Mouse (Mus musculus): ENCODE measurements at regions not wholly inside any gene's neighbourhood (a gene's known extent, or its start where the extent isn't known, plus 50 kb on each side); places are given as distances from the start of the nearest gene placed in this dataset.

DNA sequence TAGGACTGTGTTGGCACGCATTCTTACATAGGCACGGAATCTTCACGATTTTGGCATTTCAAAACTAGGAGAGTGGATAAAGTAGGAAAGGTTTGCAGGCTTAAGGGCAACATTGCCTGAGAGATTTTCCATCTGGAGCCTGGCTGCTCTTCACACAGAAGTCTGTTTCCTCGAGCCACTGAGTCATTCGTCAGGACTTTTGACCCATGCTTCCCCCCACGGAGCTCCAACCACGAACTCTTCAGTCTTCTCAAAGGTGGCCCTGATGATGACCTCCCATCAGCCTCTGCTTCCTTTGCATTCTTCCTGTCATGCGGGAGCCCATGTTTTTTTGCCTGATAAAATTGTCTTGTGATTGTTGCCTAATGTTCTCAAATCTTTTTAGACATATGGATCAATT, 365.5 kb upstream of the Slc35b3 start:
- Histone ChIP-seq H3K36me3 (ENCODE audit: insufficient read depth, low read length) (no peaks in the 10 kb centered on the region), H3K9me3 (ENCODE audit: low read length) (no peaks in the 10 kb centered on the region), H3K27me3 (ENCODE audit: insufficient read depth, low read length) (no peaks in the 10 kb centered on the region), H3K4me1 (ENCODE audit: insufficient read depth, low read length) (no peaks in the 10 kb centered on the region), H3K27ac (no peak overlapping the region), H3K9ac (replicated peaks; ENCODE audit: low read length) (no peak overlapping the region), H3K4me3 (ENCODE audit: low read length) (no peak overlapping the region), H3K4me2 (ENCODE audit: low read depth, low read length) (no peak overlapping the region)
- ATAC-seq (no peak), DNase-seq (ENCODE audit: low spot score) (no peak)
- WGBS, result 75% methylated on average over 8 of the region's 8 CpGs
- TF ChIP-seq CTCF (IDR thresholded peaks at IDR 0.05; ENCODE audit: low read depth), result no peak

DNA sequence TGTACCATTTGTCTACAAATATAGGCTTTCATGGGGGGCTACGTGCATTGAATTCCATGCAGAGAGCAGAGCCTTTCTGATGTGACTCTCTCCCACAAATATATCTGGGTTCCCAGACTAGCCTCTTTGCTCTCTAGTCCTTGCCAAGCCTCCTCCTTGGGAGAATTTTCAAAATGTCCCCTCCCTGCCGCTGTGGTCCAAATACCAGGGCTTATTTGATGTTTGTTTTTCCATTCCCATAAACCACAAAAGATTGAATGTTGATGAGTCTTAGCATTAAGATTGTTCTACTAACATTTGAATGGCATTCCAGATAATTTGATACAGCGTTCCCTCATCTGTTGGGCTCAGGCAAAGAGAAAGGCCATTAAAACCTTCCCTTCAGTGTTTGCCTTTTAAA, 360.4 kb upstream of the Slc35b3 start:
- DNase-seq (ENCODE audit: low spot score) (no peak), ATAC-seq (no peak)
- H3K4me3 ChIP-seq (ENCODE audit: low read length), result no peak overlapping the region
- H3K9ac ChIP-seq (replicated peaks; ENCODE audit: low read length), result no peak overlapping the region
- no peaks in the 10 kb centered on the region for H3K27me3 ChIP-seq (ENCODE audit: insufficient read depth, low read length)
- no peaks in the 10 kb centered on the region for H3K36me3 ChIP-seq (ENCODE audit: insufficient read depth, low read length)
- TF ChIP-seq CTCF (IDR thresholded peaks at IDR 0.05; ENCODE audit: low read depth), result no peak
- H3K27ac ChIP-seq, result no peak overlapping the region
- H3K4me2 ChIP-seq (ENCODE audit: low read depth, low read length), result no peak overlapping the region
- 90% methylated on average over 3 of the region's 3 CpGs for WGBS
- no peaks in the 10 kb centered on the region for H3K4me1 ChIP-seq (ENCODE audit: insufficient read depth, low read length)
- no peaks in the 10 kb centered on the region for H3K9me3 ChIP-seq (ENCODE audit: low read length)

GRCm38 (mm10) chr13:39309758-39310157, 349.1 kb upstream of the Slc35b3 start:
- Histone ChIP-seq H3K27ac (no peak overlapping the region), H3K4me1 (ENCODE audit: insufficient read depth, low read length) (no peaks in the 10 kb centered on the region), H3K27me3 (ENCODE audit: insufficient read depth, low read length) (no peaks in the 10 kb centered on the region), H3K4me2 (ENCODE audit: low read depth, low read length) (no peak overlapping the region), H3K4me3 (ENCODE audit: low read length) (no peak overlapping the region), H3K36me3 (ENCODE audit: insufficient read depth, low read length) (no peaks in the 10 kb centered on the region), H3K9me3 (ENCODE audit: low read length) (no peaks in the 10 kb centered on the region), H3K9ac (replicated peaks; ENCODE audit: low read length) (no peak overlapping the region)
- no peak for TF ChIP-seq CTCF (IDR thresholded peaks at IDR 0.05; ENCODE audit: low read depth)
- no peak for ATAC-seq
- WGBS, result 87% methylated on average over 5 of the region's 5 CpGs
- DNase-seq (ENCODE audit: low spot score), result no peak

DNA sequence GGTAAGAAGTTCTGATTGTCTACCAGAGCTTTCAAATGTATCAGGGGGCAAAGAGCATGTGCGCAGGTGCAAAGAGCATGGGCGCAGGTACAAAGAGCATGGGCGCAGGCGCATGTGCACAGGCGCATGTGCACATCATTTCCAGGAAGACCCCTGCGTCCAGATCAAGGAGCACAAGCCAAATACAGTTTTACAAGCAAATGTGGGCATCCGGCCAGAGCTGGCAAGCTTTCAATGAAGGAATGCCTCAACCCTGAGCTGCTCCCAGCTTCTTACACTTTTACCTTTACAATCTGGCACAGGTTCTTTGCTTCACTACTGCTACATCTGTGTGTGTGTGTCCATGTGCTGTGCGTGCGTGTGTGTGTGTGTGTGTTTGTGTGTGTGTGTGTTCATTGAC, 347.2 kb upstream of the Slc35b3 start:
- no peak overlapping the region for H3K4me3 ChIP-seq (ENCODE audit: low read length)
- peak; percentile 52 for DNase-seq (ENCODE audit: low spot score)
- no peak for TF ChIP-seq CTCF (IDR thresholded peaks at IDR 0.05; ENCODE audit: low read depth)
- no peaks in the 10 kb centered on the region for H3K4me1 ChIP-seq (ENCODE audit: insufficient read depth, low read length)
- WGBS, result 75% methylated on average over 9 of the region's 9 CpGs
- H3K27ac ChIP-seq, result no peak overlapping the region
- H3K27me3 ChIP-seq (ENCODE audit: insufficient read depth, low read length), result no peaks in the 10 kb centered on the region
- H3K9me3 ChIP-seq (ENCODE audit: low read length), result no peaks in the 10 kb centered on the region
- no peak overlapping the region for H3K9ac ChIP-seq (replicated peaks; ENCODE audit: low read length)
- no peaks in the 10 kb centered on the region for H3K36me3 ChIP-seq (ENCODE audit: insufficient read depth, low read length)
- no peak overlapping the region for H3K4me2 ChIP-seq (ENCODE audit: low read depth, low read length)
- ATAC-seq, result no peak

DNA sequence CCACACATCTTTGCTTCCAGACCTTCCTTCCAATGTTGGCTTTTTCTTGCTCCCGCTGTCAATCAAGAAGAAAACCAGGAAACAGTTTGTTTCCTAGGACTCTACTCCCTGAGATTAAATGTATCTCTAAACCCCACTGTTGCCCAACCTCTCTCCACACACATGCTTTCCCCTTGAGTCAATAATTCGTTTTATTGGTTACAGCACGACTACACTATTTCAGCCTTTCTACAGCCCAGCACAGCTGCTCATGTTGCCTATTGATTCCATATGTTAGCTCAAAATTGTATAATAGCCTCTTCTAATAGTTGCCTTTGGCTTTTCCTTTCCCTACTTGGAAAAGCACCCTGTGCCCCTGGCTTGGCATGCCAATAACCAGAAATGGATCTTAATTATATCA, 346.2 kb upstream of the Slc35b3 start:
- no peak for TF ChIP-seq CTCF (IDR thresholded peaks at IDR 0.05; ENCODE audit: low read depth)
- Histone ChIP-seq H3K27me3 (ENCODE audit: insufficient read depth, low read length) (no peaks in the 10 kb centered on the region), H3K4me1 (ENCODE audit: insufficient read depth, low read length) (no peaks in the 10 kb centered on the region), H3K4me3 (ENCODE audit: low read length) (no peak overlapping the region), H3K9me3 (ENCODE audit: low read length) (no peaks in the 10 kb centered on the region), H3K27ac (no peak overlapping the region), H3K4me2 (ENCODE audit: low read depth, low read length) (no peak overlapping the region), H3K9ac (replicated peaks; ENCODE audit: low read length) (no peak overlapping the region), H3K36me3 (ENCODE audit: insufficient read depth, low read length) (no peaks in the 10 kb centered on the region)
- WGBS, result 88% methylated on average over 3 of the region's 3 CpGs
- DNase-seq (ENCODE audit: low spot score) (no peak), ATAC-seq (no peak)

DNA sequence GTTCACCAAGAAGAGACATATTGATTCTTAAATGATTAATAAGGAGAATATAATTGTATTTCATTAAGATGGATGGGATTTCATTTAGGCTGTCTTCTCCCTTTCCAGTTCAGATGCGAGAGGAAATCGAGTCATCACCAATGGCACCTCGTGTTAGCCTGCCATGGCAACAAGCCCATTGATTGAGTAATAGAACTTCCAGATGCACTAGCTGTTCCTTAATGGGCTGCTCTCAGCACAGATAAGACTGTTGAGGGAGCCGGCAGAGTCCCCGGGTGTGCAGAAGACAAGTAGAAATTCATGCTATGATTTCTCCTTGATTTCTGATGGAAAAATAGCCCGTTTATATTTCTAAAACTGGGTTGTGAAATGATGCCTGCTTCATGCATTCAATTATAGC, 336.5 kb upstream of the Slc35b3 start:
- Histone ChIP-seq H3K9me3 (ENCODE audit: low read length) (no peaks in the 10 kb centered on the region), H3K4me1 (ENCODE audit: insufficient read depth, low read length) (no peaks in the 10 kb centered on the region), H3K4me3 (ENCODE audit: low read length) (no peak overlapping the region), H3K9ac (replicated peaks; ENCODE audit: low read length) (no peak overlapping the region), H3K4me2 (ENCODE audit: low read depth, low read length) (no peak overlapping the region), H3K36me3 (ENCODE audit: insufficient read depth, low read length) (no peaks in the 10 kb centered on the region), H3K27me3 (ENCODE audit: insufficient read depth, low read length) (no peaks in the 10 kb centered on the region), H3K27ac (no peak overlapping the region)
- 71% methylated on average over 6 of the region's 6 CpGs for WGBS
- no peak for TF ChIP-seq CTCF (IDR thresholded peaks at IDR 0.05; ENCODE audit: low read depth)
- DNase-seq (ENCODE audit: low spot score), result no peak
- ATAC-seq, result no peak

- Histone ChIP-seq H3K27ac (no peak overlapping the region), H3K36me3 (ENCODE audit: insufficient read depth, low read length) (no peaks in the 10 kb centered on the region), H3K9ac (replicated peaks; ENCODE audit: low read length) (no peak overlapping the region), H3K4me3 (ENCODE audit: low read length) (no peak overlapping the region), H3K4me1 (ENCODE audit: insufficient read depth, low read length) (no peaks in the 10 kb centered on the region), H3K4me2 (ENCODE audit: low read depth, low read length) (no peak overlapping the region), H3K9me3 (ENCODE audit: low read length) (no peaks in the 10 kb centered on the region), H3K27me3 (ENCODE audit: insufficient read depth, low read length) (no peaks in the 10 kb centered on the region)
- DNase-seq (ENCODE audit: low spot score) (no peak), ATAC-seq (no peak)
- no peak for TF ChIP-seq CTCF (IDR thresholded peaks at IDR 0.05; ENCODE audit: low read depth)
- 78% methylated on average over 5 of the region's 6 CpGs for WGBS
Measured at GRCm38 (mm10) chr13:39290216-39290960, 329.7 kb upstream of the Slc35b3 start.
